Mouse (Mus musculus): ENCODE results near the gene Madcam1.

Gene Madcam1

DNA sequence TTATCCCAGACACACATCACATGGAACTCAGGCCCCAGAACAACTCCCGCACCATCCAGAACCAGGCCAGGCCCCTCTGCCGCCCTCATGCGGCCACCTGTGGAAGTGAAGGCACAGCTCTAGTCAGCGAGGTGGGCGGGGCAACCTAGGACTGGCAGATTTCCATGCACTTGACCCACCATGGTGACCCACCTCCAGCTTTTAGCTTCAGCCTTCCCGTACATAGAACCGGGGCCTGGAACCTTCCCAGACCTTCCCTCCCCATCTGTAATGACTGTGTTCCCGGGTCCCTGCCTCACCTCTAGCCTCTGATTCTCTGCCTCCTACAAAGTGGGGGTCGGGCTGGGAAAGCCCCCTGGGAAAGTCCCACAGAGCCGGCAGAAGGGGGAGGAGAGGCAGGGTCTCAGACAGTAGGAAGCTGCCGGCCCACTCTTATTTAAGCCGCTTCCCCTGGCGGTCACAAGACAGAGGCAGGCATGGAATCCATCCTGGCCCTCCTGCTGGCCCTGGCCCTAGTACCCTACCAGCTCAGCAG, at the start of gene Madcam1:
TSS of gene Madcam1 (plus strand) at position 429 of the 535 bp plus-strand sequence.
- DNase-seq (ENCODE audit: low spot score): peak; percentile 63

DNA sequence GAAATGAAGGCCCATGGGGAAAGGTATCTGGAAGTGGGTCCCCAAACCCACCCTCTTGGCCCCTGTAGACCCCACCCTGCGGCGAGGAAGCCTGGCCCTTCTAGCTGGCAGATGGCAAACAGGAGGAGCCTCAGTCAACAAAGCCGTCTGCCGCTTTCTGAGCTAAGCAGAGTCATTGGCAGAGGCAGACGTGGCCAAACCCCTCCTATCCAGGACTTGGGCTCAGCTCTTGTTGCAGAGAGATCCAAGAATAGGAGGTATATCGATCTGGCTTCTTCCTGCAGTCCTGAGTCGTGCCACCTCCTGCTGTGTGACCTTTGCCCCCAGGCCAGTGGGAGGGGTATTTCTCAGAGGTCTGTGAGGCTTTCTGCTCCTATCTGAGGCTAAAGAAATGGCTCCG, 48.5 kb upstream of the Madcam1 start:
- no peak for DNase-seq (ENCODE audit: low spot score)

- no peak for DNase-seq (ENCODE audit: low spot score)
Measured at GRCm38 (mm10) chr10:79616376-79616775, 48.0 kb upstream of the Madcam1 start.

DNA sequence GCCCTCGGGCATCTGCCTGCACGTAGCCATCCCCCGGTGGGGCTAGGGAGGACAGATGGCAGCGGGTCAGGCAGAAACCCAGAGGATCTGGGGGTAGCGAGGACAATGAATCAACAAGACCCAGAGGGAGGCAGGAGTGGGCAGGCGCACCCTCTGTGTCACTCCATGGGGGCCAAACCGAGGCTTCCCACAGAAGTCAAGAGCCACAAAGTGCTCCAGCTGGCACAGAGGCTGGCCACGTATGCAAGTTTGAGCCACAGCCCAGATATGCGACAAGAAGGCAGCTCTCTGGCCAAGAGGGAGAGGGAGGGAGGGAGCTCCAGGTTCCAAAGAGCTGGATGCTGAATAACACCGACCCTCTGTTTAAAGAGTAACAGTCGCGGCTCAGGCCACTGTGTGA, 40.4 kb upstream of the Madcam1 start:
- no peak for DNase-seq (ENCODE audit: low spot score)

GRCm38 (mm10) chr10:79625398-79625797, 39.0 kb upstream of the Madcam1 start:
- DNase-seq (ENCODE audit: low spot score): no peak

DNA sequence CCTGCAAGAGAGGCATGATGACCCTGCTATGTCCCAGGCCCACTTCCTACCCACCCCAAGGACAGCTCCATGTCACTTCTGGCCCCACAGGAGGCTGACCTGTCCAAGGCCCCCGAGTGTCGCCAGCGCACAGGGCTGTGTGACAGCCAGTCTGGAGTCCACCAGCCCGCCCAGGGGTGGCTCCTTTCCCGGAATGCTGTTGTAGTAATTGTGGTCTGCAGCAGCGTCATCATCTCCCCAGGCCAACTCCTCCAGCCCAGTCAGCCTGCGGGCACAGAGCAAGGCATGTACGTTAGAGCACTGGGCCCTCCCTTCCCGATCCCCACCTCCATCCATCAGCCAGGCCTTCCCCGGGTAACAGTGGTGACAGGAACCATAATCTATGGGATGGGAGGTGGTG, 38.2 kb upstream of the Madcam1 start:
- DNase-seq (ENCODE audit: low spot score): no peak

DNA sequence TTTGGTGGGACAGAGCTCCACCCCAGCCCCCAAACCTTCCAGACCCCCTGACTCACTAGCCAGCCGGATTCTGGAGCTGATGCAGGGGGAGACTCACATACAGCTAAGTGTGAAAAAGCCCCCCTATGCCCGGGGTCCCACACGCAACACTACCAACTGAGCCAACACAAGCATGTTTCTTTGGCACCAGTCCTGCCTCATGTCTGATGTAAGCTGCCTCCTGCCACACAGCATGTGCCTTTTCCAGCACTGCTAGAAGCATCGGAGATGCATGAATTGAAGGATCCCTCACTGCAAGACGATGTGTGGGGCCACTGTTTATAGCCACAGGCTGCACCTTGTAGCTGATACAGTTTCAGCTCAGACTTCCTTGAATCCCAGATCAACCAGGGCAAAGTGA, 36.0 kb upstream of the Madcam1 start:
- DNase-seq (ENCODE audit: low spot score): no peak

GRCm38 (mm10) chr10:79631432-79631831, 32.9 kb upstream of the Madcam1 start:
- no peak for DNase-seq (ENCODE audit: low spot score)

DNA sequence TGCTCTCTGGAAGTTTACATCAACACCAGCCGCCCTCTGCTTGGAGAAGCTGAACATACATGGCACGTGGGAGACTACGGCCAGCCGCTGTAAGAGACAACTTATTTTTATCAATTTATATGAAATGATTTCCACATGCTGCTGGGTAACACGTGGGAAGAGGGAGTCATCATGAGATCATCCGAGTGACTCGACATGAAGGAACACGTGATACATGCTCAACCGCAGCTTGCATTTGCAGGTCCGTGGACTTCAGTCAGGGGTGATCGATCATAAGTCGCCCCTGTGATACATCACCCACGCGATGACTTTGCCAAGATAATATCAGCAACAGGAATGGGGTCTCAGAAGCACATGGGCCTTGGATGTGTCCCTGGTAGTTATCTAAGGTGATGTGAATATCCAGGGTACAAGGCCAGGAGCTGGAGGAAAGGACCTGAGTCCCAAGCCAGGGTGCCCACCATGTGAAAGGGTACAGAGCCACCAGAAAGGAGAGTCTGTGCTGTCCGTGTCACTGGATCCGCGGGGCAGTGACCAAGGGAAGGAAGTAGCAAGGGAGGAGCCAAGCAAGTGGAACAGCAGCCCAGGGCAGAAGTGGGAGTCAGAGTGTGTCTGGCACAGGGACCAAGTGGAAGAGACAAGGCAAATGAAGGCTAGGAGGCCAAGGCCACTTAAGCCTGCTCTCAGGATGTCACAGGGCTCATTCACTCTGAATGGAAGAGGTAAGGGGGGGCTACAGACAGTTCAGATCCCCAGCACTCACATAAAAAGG, 31.2 kb upstream of the Madcam1 start:
- DNase-seq (ENCODE audit: low spot score): no peak

GRCm38 (mm10) chr10:79636287-79636686, 28.1 kb upstream of the Madcam1 start:
- no peak for DNase-seq (ENCODE audit: low spot score)

DNA sequence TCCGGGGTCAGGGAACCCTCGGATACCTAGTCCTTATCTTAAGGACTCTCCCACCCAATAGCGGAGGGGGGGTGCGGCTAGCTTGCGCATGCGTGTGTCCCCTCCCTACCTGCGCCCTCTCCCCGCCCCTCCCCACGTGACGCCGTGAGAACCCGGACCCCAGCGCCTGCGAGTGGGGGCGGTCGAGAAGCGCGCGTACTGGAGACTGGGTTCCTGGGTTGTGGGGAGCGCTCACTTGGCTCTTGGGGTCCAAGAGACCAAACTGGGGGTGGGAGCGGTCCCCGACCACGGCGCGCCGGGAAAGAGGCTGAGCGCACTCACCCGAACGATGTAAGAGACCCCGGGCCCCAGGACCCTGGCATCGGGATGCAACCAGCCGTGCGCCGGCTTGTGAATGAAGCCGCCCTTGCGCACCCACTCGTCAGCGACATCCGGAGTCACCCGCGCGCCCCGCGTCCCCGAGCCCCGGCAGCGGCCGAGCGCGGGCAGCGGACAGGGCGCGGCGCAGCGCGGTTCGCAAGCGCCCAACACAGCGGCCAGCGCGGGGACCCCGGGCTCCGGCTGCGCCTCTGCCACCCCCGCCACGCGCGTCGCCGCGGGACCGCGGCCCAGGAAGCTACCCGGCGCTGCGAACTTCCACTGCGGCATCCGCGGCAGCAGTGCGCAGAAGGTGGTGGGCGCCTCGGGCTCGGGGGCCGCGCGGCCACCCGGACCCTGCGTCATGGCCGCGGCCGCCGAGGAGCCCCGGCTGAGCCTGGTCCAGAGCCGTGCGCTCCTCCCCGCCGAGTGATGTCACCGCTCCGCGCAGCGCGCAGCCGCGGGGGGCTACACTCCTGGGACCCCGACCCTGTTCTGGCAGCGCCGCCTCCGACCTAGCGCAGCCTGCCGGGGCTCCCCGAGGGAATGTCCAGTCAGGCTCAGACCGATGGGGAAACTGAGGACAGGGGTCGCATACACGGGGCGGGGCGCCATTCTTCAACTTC, 26.9 kb upstream of the Madcam1 start, which contains the start of gene Shc2:
TSS of gene Shc2 (minus strand) at position 791 of the 983 bp plus-strand sequence.
- DNase-seq (ENCODE audit: low spot score): no peak

- DNase-seq (ENCODE audit: low spot score): no peak
Measured at GRCm38 (mm10) chr10:79638486-79639204, 25.7 kb upstream of the Madcam1 start.

DNA sequence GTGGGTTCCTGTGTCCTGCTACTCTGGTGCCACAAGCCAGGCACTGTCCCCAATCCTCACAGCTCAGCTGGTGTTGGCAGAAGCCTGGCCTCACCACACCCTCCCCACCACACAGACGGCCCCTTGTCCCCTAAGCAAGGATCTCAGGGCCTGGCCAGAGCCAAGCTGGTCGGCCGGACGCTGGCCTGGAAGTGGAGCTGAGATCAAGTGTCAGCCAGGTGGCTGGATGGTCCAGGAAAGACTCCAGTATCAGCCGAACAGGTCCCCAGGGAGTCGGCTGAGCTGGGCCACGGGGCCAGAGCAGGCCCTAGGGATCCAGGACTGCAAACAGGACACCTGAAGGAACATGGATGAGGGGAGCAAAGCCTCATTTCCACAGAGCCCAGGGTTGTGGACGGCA, 18.6 kb upstream of the Madcam1 start, which contains the start of gene Odf3l2:
TSS of gene Odf3l2 (minus strand) at position 28 of the 400 bp plus-strand sequence.
- DNase-seq (ENCODE audit: low spot score): no peak

- DNase-seq (ENCODE audit: low spot score): peak; percentile 47
Measured at GRCm38 (mm10) chr10:79649070-79649751, 15.1 kb upstream of the Madcam1 start.

DNA sequence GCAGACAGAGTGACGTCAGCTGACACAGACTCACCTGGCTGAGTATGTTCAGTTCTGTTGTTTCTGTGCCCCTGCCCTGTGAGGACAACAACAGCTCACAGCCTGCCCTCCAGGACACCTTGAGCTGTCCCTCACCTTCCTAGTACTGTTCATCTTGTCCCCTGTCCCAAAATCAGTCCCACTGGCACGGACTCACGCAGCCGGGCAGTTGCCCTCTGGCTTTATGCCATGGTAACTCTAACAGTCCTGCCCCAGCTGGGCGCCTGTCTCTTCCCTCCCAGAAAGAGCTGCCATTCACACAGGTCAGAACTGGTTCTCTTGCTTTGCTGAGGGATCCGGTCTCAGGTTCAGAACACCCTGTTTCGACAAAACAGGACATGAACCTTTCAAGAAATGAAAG, 11.6 kb upstream of the Madcam1 start:
- no peak for DNase-seq (ENCODE audit: low spot score)

DNA sequence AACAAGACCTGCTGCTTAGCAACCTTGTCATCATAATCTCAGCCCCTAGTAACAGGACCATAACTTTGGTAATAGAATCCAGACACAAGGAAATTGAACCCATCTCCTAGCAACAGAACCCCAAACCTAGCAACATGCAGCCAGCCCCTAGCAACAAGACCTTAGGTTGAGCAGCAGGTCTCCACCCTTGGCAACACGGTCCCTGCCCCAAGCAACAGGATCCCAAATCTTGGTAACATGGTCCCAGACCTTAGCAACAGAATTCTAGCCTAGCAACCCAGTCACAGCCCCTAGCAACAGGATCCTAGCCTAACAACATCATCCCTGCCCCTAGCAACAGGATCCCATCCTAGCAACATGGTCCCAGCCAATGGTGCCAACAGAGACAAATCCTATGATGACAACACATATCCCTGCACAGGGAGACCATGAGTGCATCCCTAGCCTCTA, 9.4 kb upstream of the Madcam1 start:
- DNase-seq (ENCODE audit: low spot score): no peak

- DNase-seq (ENCODE audit: low spot score): no peak
Measured at GRCm38 (mm10) chr10:79658829-79659228, 5.5 kb upstream of the Madcam1 start.

DNA sequence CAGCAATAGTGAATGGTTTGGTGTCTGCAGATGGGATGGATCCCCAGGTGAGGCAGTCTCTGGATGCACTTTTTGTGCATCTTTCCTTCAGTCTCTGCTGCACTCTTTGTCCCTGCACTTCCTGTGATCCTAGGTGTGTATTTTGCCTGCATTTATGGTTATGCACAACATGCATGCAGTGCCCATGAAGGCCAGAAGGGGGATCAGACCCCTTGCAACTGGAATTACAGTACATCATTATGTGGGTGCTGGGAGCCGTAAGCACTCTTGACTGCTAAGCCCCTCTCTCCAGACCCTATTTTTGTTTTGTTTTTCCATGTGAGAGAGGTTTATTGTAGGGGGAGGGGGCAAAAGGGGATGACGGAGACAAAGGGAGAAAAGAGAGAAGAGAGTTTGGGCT, 4.1 kb upstream of the Madcam1 start:
- DNase-seq (ENCODE audit: low spot score): no peak

DNA sequence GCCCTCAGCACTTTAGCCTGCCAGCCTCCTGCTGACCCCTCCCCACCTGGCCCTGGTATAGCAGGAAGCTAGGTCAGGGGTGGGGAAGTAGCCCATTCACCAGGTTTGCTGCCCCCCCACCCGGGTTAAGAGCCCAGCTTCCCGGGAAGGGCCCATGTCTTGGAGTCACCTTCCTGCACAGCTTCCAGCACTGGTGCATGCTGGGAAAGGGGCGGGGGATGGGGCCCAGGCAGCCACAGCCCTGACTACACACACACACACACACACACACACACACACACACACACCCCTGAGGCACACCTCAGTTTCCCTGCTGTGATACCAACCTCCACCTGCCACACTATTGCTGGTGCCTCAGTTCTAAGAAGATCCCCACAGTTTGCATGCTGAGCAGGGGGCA, 2.5 kb upstream of the Madcam1 start:
- DNase-seq (ENCODE audit: low spot score): no peak

DNA sequence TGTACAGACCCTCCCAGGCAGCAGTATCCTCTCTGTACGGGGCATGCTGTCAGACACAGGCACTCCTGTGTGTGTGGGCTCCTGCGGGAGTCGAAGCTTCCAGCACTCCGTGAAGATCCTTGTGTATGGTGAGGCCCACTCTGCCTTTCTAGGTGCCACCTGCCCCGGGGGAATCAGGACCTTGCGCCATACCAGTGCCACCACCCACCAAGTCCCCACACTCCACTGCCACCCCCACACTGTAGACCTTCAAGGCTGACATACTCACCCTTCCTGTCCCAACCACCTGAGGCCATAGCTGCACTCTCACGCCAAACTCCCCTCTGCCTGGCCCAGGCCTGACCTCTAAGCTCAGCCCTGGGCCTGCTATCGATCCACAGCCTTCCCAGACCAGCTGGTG, 692 bp downstream of the Madcam1 start:
- no peak for DNase-seq (ENCODE audit: low spot score)

DNA sequence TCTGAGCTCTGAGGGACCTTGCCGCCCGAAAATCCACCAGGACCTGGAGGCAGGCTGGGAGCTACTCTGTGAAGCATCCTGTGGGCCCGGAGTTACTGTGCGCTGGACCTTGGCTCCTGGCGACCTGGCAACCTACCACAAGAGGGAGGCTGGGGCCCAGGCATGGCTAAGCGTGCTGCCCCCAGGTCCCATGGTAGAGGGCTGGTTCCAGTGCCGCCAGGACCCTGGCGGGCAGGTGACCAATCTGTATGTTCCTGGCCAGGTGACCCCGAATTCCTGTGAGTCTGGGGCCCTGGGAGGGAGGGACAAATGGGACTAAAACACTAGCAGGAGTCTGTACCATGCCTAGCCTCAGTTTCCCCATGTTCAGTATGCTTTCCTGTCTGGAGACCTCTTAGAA, 2.1 kb downstream of the Madcam1 start:
- DNase-seq (ENCODE audit: low spot score): no peak

Data from T-cell, adult 2 months (primary cell).